Mouse (Mus musculus) erythroblast, adult 5-6 weeks (primary cell): ENCODE measurements around the gene Ssbp3. TPM values are rescaled to one million over a fixed set of nuclear protein-coding genes. Genes with fewer than 3 reads are reported as not detected.

Source experiments
- ATAC-seq: replicated peaks from 2 replicates; pipeline ENCODE4 v1.8.0; 2016; ENCODE audit warnings: moderate number of reproducible peaks, mild to moderate bottlenecking, moderate TSS enrichment, inconsistent platforms; ENCODE audit not compliant: poor library complexity, low FRiP score, severe bottlenecking
- total RNA-seq, 2 experiments: library from RNA; stranded (forward) in 1 of 2; stranded (reverse) in 1 of 2; fragments of 150-400 nt in 1 of 2; fragments of 200-764, 138-1000 nt in 1 of 2; gene quantifications; 2 replicates each; pipeline versions ENCODE4 v1.2.3 to v1.2.4; 2015 to 2017; ENCODE audit warnings: low replicate concordance in 2 of 2

The Ssbp3 gene
- total RNA-seq, 2 experiments from 2014 or later: 49.8 to 55.9 TPM

DNA sequence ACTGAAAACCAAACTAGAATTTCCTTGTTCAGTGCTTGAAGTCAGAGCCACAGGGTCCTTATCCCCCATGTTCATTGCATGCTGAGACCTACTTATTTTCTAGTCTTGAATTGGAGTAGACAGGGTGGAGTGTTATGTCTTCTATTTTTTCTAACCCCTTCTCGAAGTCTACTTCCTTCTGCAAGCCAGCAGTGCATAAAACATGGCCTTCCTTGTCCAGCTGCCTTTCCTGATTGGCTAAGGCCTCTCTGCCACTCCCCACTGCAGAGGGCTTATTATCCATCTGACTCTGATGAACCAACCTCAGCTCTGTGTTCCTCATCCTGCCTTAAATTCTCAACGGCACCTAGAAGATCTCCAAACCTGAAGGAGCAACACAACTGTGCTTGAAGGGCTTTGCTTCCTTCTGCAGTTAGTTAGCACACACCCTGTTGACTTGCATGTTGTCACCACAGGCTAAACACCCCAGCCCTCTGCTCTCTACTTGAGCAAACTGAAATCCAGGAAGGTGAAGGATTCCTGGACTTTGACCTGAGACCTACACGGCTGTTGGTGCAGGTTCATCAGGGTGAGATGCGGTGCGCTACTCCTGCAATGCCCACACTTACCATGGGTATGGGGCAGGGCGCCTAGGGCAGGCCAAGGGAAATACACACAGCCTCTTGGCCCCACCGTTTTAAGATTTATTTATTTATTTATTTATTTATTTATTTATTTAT lies 71.0 kb downstream of the Ssbp3 start:
- no peak for ATAC-seq

- no peak for ATAC-seq
These were observed 72.0 kb downstream of the Ssbp3 start for GRCm38 (mm10) chr4:106982344-106983121.

DNA sequence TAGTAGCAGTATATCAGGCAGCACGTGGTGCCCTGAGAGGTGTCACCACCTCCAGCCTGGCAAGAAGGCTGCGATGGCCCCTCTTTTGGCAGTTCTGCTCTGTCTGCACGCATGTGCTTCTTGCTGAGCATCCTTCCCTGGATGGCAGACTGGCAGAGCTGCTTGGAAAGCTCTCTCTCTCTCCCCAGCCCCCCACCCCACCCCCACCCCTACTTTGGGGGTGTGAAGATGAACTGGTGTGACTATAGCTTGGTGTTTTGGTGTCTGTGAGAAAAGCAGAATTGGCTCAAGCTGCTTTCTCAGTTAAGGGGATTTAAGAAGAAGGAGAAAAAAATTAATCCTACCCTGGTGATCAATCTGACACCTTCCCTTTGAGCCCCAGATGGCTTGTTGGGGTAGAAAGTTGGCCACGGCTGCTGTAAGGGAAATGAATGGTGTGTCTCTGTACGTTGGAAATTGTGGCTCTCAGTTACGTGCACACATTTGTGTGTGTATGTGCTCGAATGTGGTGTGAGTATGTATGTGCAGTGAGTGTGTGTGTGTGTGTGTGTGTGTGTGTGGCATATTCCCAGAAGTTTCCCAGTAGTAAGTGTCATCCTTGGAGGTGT lies 73.5 kb downstream of the Ssbp3 start:
- no peak for ATAC-seq

- no peak for ATAC-seq
These were observed 74.8 kb downstream of the Ssbp3 start for GRCm38 (mm10) chr4:106985289-106985688.

GRCm38 (mm10) chr4:106985899-106986832 lies 75.7 kb downstream of the Ssbp3 start:
- ATAC-seq: no peak

DNA sequence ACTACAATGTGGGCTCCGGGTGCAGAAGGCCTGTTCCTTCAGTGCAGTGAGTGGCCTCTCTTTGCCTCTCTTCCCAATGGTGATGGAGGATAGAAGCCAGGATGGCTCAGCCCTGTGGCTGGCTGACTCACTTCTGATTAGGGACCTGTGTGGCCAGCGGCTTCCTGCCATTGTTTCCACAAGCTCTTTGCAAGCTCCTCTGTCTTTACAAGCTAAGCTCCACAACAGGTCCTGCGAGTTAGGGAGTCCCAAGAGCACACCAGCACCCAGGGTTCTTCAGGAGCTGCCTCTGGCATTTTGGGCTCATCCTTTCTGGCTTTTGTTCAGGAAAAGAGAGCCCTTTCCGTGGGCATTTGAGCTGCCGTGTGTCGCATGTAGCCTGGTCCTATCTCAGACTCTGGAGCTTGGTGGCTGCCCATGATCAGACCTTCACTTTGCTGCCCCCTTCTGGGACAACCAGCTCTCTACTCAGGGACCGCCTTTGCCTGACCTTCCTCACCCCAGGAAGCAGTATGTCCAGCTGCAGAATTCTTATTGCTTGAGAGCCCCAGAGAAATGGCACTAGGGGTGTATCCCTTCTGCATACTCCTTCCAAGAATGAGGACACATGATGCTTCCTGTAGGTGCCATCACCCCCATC lies 77.3 kb downstream of the Ssbp3 start:
- peak; percentile 76 for ATAC-seq

DNA sequence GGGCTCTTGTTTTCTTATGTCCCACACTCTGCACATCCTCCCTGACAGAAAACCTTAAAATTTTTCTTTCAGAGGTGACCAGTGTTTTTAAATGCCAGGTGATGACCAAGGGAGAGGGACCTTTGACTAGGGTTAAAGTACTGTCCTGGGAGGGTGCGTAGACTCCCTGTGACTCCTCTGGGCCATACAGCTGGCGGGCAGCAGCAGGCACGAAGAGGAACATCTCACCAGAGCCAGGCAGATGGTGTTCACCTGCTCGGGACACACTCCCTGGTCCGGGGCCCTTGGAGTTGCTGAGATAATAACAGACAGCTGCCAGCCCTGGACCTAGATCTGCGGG lies 78.4 kb downstream of the Ssbp3 start:
- ATAC-seq: no peak

DNA sequence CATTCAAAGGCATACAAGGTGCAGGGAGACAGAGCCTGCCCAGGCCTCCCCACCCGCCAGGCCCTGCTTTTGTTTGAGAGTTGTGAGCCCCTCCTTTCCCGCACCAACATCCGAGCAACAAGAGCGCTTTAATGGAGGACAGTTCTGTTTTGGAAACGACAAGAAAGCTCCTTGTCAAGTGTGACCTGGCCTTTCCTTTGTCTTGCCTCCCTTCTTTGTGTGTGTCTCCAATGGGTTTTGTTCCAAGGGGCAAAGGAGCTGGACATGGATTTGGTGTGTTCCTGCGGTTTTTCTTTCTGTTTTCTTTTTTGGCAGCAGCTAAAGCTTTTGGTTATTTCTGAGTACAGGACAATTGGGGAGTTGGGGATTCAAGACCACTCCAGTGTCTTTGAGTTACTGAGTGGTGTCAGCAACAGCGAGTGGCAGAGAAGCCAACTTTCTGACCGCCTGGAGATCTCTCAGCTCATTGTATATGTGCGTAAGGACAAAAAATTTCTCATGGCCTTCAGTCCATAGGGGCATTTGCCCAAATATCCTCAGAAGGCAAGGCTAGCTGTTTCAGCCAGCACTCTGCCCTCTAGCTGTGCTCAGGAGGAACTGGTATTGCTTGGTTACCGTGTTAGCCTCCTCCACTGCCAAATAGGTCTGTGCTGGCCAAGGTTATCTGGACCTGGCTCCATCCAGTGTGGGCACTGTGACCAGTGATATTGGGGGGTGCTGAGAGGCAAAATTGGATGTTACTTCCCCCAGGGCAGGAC lies 78.9 kb downstream of the Ssbp3 start:
- no peak for ATAC-seq

GRCm38 (mm10) chr4:106993053-106993452 lies 82.6 kb downstream of the Ssbp3 start:
- no peak for ATAC-seq

DNA sequence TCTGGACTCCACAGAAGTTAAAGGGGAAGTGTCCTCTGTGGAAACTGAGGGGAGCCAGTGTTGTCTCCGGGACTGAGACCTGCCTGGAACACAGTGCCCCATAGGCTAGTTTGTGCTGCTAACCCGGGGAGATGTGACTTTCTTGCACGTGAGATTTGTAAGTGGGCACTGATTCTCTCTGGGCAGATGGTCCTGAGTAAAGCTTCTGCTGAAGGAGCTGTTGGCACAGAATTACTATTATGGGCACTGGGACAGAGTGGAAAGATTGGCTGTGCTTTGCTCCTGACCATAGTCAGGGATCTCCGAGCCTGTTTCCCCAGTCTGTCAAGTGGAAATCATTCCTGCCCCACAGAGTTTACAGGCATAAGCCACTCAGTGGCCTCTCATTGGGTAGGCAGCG lies 83.8 kb downstream of the Ssbp3 start:
- ATAC-seq: no peak

DNA sequence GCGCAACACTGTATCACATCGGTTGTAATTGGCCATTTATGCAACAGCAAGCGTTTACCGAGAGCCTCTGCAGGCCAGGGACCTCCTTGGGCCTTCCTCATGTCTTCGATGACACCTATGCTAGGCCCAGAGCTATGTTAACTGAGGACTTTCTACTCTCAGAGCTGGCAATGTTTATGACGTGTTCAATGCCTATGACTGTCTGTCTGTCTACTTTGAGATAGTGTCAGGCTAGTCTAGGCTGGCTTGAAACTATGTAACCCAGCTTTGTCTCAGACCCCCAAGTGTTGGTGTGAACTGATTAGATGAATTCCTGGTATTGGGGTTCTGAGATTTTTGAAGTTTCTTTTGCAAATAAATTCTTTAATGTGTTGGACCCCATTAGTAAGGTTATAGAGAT lies 84.6 kb downstream of the Ssbp3 start:
- ATAC-seq: no peak

DNA sequence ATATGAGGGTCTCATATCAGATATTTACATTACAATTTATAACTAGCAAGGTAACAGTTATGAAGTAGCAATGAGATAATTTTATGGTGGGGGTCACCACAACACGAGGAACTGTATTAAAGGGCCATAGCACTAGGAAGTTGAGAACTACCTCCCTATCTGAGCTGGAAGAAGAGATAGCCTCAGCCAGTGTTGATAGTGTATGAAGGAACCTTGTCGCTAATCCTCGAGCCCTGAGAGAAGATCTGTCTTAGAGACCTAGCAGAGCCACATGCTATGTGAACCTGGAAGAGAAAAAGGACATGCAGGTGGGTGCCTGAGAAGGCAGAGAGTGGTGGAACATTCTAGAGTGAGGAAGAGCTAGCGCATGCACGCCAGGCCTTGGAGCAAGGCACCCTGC lies 85.0 kb downstream of the Ssbp3 start:
- ATAC-seq: no peak

DNA sequence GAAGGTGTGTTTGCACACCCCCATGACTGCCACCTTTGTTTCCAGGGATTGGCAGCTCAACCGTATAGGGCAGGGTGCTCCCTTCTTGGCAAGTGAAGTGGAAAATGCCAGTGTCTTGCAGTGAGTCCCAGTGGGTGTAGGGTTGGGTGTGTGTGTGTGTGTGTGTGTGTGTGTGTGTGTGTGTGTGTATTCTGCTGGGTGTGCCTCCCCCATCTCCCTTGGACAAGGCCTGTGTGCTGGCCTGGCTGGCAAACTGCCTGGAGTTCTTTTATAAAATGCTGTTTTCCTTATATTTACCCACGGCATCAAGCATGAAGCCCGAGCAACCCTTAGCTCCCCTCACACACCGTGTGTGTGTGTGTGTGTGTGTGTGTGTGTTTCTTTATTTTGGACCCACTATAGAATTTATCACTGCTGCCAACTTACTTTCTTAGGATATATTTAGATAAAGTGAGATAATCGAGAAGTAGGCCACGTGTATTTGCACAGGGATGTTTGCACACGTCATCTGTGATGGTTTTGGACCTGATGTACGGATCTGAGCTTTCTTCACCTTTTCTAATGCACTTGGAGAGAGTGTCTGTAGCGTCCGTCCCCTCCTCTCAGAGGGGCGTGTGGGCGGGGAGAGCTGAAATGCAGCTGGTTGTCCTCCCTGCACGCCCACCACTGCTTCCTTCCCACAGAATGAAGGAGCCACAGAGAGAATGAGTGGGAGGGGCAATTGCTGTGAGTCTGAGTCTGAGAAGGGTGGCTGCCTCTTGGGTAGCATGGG lies 86.0 kb downstream of the Ssbp3 start:
- ATAC-seq: no peak

- ATAC-seq: no peak
These were observed 90.8 kb downstream of the Ssbp3 start for GRCm38 (mm10) chr4:107001259-107001810.

- ATAC-seq: no peak
These were observed 91.5 kb downstream of the Ssbp3 start for GRCm38 (mm10) chr4:107001916-107002488.

GRCm38 (mm10) chr4:107002517-107003165 lies 92.1 kb downstream of the Ssbp3 start:
- no peak for ATAC-seq

DNA sequence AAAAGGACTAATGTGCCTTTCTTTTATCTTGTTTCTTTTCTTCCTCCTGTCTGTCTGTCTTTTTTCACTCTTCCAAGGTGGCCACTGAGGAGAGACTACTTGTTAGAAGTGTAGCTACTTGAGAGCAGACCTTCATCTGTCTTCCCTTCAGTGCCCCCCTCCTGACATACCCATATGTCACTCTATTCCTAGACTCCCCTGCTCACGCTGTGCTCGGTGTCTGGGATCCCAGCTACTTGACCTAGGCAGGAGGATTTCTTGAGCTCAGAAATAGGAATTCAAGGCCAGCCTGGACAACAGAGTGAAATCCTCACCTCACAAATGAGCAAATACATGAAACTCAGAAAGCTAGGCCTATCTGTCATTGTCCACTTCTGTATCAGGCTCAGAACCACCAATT lies 92.7 kb downstream of the Ssbp3 start:
- no peak for ATAC-seq
